Mouse (Mus musculus) thymus, adult 2 months (tissue): Measurements from ENCODE around the gene Smyd5.

Experiments
- CTCF ChIP-seq: fragments of 200-500 bp; IDR thresholded peaks from 2 replicates; pipeline ENCODE4 v1.5.1; 2012; ENCODE audit warnings: mild to moderate bottlenecking, control low read depth, low read length, moderate library complexity, borderline replicate concordance; ENCODE audit not compliant: control insufficient read depth, poor library complexity, insufficient read depth; ENCODE audit errors: extremely low read depth
- POLR2A ChIP-seq: fragments of 200-500 bp; IDR thresholded peaks from 2 replicates; pipeline ENCODE4 v1.6.1; 2012; ENCODE audit warnings: mild to moderate bottlenecking, low read length, control low read depth, moderate library complexity; ENCODE audit not compliant: control insufficient read depth, poor library complexity, insufficient read depth; ENCODE audit errors: extremely low read depth

DNA sequence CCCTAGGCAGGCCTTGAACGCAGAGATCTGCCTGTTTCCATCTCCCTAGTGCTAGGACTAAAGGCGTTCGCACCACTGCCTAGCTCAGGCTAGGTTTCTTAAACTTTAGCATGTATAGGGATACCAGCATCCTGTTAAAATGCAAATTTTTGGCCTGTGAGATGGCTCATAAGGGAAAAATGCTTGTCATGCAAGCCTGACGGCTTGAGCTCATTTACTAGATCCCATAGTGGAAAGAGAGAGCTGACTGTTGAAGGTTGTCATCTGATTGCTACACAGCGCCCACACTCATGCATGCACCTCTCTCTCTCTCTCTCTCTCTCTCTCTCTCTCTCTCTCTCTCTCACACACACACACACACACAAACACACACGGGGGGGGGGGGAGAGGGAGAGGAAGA lies 4.8 kb downstream of the Smyd5 start:
- TF ChIP-seq CTCF (no peak), POLR2A (no peak)
